Mouse (Mus musculus) limb, embryonic 11.5 days (tissue): ENCODE results near the gene Capn1. TPM values are rescaled to one million over a fixed set of nuclear protein-coding genes. Genes with fewer than 3 reads are reported as not detected.
A peak's percentile ranks its signal among the peaks of the same experiment; 100 is the strongest.

ENCODE experiments used
- ATAC-seq: fragments of 200-750 bp; cut with Nextera tagmentation; 2 replicates; pipeline ENCODE4 v1.8.0; 2017; ENCODE audit warnings: low read depth; ENCODE audit not compliant: insufficient number of reproducible peaks, low FRiP score, low TSS enrichment
- DNase-seq: peaks from one replicate; pipeline ENCODE4 v3.0.0-alpha.2; 2015; ENCODE audit warnings: low spot score
- H3K27ac ChIP-seq: fragments of 300-500 bp; sonication (generic); replicated peaks from 2 replicates; pipeline ENCODE4 v1.5.1; 2014; ENCODE audit warnings: low read depth, mild to moderate bottlenecking, low read length
- H3K27me3 ChIP-seq: fragments of 300-500 bp; sonication (generic); 2 replicates; pipeline ENCODE4 v1.6.1; 2014; ENCODE audit warnings: mild to moderate bottlenecking, low read length, mixed read lengths; ENCODE audit not compliant: control insufficient read depth, insufficient read depth
- H3K36me3 ChIP-seq: fragments of 300-500 bp; sonication (generic); 2 replicates; pipeline ENCODE4 v1.6.1; 2014; ENCODE audit warnings: mild to moderate bottlenecking, low read length, moderate library complexity, mixed read lengths; ENCODE audit not compliant: control insufficient read depth, insufficient read depth
- H3K4me1 ChIP-seq: fragments of 300-500 bp; sonication (generic); 2 replicates; pipeline ENCODE4 v1.6.1; 2014; ENCODE audit warnings: low read length, mixed read lengths; ENCODE audit not compliant: control insufficient read depth, insufficient read depth
- H3K4me2 ChIP-seq: fragments of 300-500 bp; sonication (generic); 2 replicates; pipeline ENCODE4 v1.6.1; 2014; ENCODE audit warnings: low read depth, mild to moderate bottlenecking, moderate library complexity; ENCODE audit not compliant: severe bottlenecking
- H3K4me3 ChIP-seq: fragments of 300-500 bp; sonication (generic); 2 replicates; pipeline ENCODE4 v1.5.1; 2014; ENCODE audit warnings: low read depth, low read length
- H3K9ac ChIP-seq: fragments of 300-500 bp; sonication (generic); 2 replicates; pipeline ENCODE4 v1.6.1; 2014; ENCODE audit warnings: mild to moderate bottlenecking, low read length
- H3K9me3 ChIP-seq: fragments of 300-500 bp; sonication (generic); 2 replicates; pipeline ENCODE4 v1.6.1; 2016; ENCODE audit warnings: low read length; ENCODE audit not compliant: control insufficient read depth
- WGBS: fragments of 180-500 bp; shearing (Covaris S2); extraction: QIAGEN DNeasy Blood & Tissue Kit; methylation state at CpG from one replicate; pipeline ENCODE4 v1.1.7; 2014; 5-methylcytosine and 5-hydroxymethylcytosine counted together
- polyA plus RNA-seq: library from polyadenylated mRNA; unstranded; fragments of >200 nt; fragmentation: Nextera tagmentation; extraction: Ambion mirVana; gene quantifications from 2 replicates; pipeline ENCODE4 v1.2.1, GENCODE M21; 2014

Capn1 gene
- polyA plus RNA-seq, 1 experiment from 2014 or later = 3.6 TPM

GRCm38 (mm10) chr19:5963883-5964562 lies 51.7 kb downstream of the Capn1 start, which contains the start of gene Pola2:
Gene Pola2 (minus strand): TSS chr19:5964202.
- Histone ChIP-seq H3K4me2 (peak within 1 kb of the TSS; percentile 44), H3K4me1 (peaks cover 9% of the 10 kb centered on the region; the same call in 1 of the 2 replicates), H3K27me3 (no peaks in the 10 kb centered on the region), H3K27ac (0 out of 2 replicates have a peak within 1 kb of the TSS, but pooled peaks have one; percentile 57), H3K9ac (peak within 1 kb of the TSS; percentile 76), H3K9me3 (no peaks in the 10 kb centered on the region), H3K4me3 (peak within 1 kb of the TSS; percentile 51), H3K36me3 (peaks cover 3% of the 10 kb centered on the region; the same call in 1 of the 2 replicates)
- ATAC-seq = peak; percentile 75; the same call in 1 of the 2 replicates
- peak; percentile 88 for DNase-seq
- under 1% methylated on average over 50 of the region's 50 CpGs for WGBS

- Histone ChIP-seq H3K9ac (no peak overlapping the region), H3K4me2 (peak overlapping the region; percentile 44), H3K4me3 (peak overlapping the region; percentile 51), H3K27ac (no peak overlapping the region), H3K9me3 (no peaks in the 10 kb centered on the region), H3K27me3 (no peaks in the 10 kb centered on the region), H3K36me3 (peaks cover 8% of the 10 kb centered on the region; the same call in 1 of the 2 replicates), H3K4me1 (peaks cover 9% of the 10 kb centered on the region; the same call in 1 of the 2 replicates)
- DNase-seq (no peak), ATAC-seq (no peak)
- 62% methylated on average over 1 of the region's 1 CpGs for WGBS
These were observed 53.0 kb downstream of the Capn1 start for GRCm38 (mm10) chr19:5962651-5963050.

- no peak for ATAC-seq
- peaks cover 26% of the 10 kb centered on the region for H3K36me3 ChIP-seq
- WGBS = 86% methylated on average over 5 of the region's 5 CpGs
These were observed 58.3 kb downstream of the Capn1 start for GRCm38 (mm10) chr19:5957371-5957770.

GRCm38 (mm10) chr19:5956685-5957084 lies 59.0 kb downstream of the Capn1 start:
- WGBS = 21% methylated on average over 3 of the region's 3 CpGs
- Histone ChIP-seq H3K4me2 (no peak overlapping the region), H3K9ac (no peak overlapping the region), H3K36me3 (peaks cover 26% of the 10 kb centered on the region), H3K27ac (no peak overlapping the region), H3K27me3 (no peaks in the 10 kb centered on the region), H3K4me1 (no peaks in the 10 kb centered on the region), H3K9me3 (no peaks in the 10 kb centered on the region), H3K4me3 (no peak overlapping the region)
- peak; percentile 36; the same call in 1 of the 2 replicates for ATAC-seq
- peak; percentile 86 for DNase-seq

More at GRCm38 (mm10) chr19:5957371-5957770, 58.3 kb downstream of the Capn1 start:
- Histone ChIP-seq H3K27me3 (no peaks in the 10 kb centered on the region), H3K4me2 (no peak overlapping the region), H3K4me3 (no peak overlapping the region), H3K9ac (no peak overlapping the region), H3K4me1 (peaks cover under 1% of the 10 kb centered on the region; the same call in 1 of the 2 replicates), H3K27ac (no peak overlapping the region), H3K9me3 (no peaks in the 10 kb centered on the region)
- DNase-seq = no peak

GRCm38 (mm10) chr19:5955704-5956670 lies 59.7 kb downstream of the Capn1 start:
- Histone ChIP-seq H3K4me1 (no peaks in the 10 kb centered on the region), H3K27me3 (no peaks in the 10 kb centered on the region), H3K9ac (no peak overlapping the region), H3K27ac (no peak overlapping the region), H3K36me3 (peaks cover 26% of the 10 kb centered on the region), H3K9me3 (no peaks in the 10 kb centered on the region), H3K4me2 (no peak overlapping the region), H3K4me3 (no peak overlapping the region)
- no peak for DNase-seq
- no peak for ATAC-seq
- 86% methylated on average over 28 of the region's 28 CpGs for WGBS

- DNase-seq (no peak), ATAC-seq (no peak)
- H3K4me2 ChIP-seq = no peak overlapping the region
- peaks cover 31% of the 10 kb centered on the region for H3K36me3 ChIP-seq
- H3K27me3 ChIP-seq = no peaks in the 10 kb centered on the region
- H3K4me3 ChIP-seq = no peak overlapping the region
- H3K9me3 ChIP-seq = no peaks in the 10 kb centered on the region
- 92% methylated on average over 10 of the region's 10 CpGs for WGBS
- no peak overlapping the region for H3K9ac ChIP-seq
- no peaks in the 10 kb centered on the region for H3K4me1 ChIP-seq
- no peak overlapping the region for H3K27ac ChIP-seq
These were observed 60.8 kb downstream of the Capn1 start for GRCm38 (mm10) chr19:5954936-5955335.

GRCm38 (mm10) chr19:5954031-5954710 lies 61.5 kb downstream of the Capn1 start:
- H3K27me3 ChIP-seq = no peaks in the 10 kb centered on the region
- ATAC-seq = no peak
- 72% methylated on average over 22 of the region's 22 CpGs for WGBS
- H3K27ac ChIP-seq = no peak overlapping the region
- H3K9me3 ChIP-seq = no peaks in the 10 kb centered on the region
- no peak overlapping the region for H3K4me2 ChIP-seq
- DNase-seq = no peak
- H3K36me3 ChIP-seq = peaks cover 31% of the 10 kb centered on the region
- H3K4me3 ChIP-seq = no peak overlapping the region
- H3K9ac ChIP-seq = no peak overlapping the region
- H3K4me1 ChIP-seq = no peaks in the 10 kb centered on the region
